Mouse (Mus musculus): ENCODE data around the gene Hdgfl2. TPM values are rescaled to one million over a fixed set of nuclear protein-coding genes. Genes with fewer than 3 reads are reported as not detected.

Gene Hdgfl2
- polyA plus RNA-seq, 1 experiment, result 279 TPM

GRCm38 (mm10) chr17:56137839-56138613 is 58.6 kb downstream of the Hdgfl2 start:
- peaks cover 59% of the 10 kb centered on the region for H3K27me3 ChIP-seq (replicated peaks)
- H3K9me3 ChIP-seq, result no peaks in the 10 kb centered on the region
- H3K4me3 ChIP-seq (replicated peaks), result no peak overlapping the region
- peaks cover 85% of the 10 kb centered on the region for H3K4me1 ChIP-seq
- H3K36me3 ChIP-seq (replicated peaks; ENCODE audit: low read length), result no peaks in the 10 kb centered on the region
- TF ChIP-seq FLI1 (IDR thresholded peaks at IDR 0.05; ENCODE audit: low read length) (no peak), GATA1 (IDR thresholded peaks at IDR 0.05; ENCODE audit: borderline replicate concordance, low read length) (no peak)

GRCm38 (mm10) chr17:56139355-56139754 is 59.9 kb downstream of the Hdgfl2 start:
- Histone ChIP-seq H3K4me3 (replicated peaks) (peak overlapping the region; percentile 94), H3K27me3 (replicated peaks) (peaks cover 73% of the 10 kb centered on the region), H3K36me3 (replicated peaks; ENCODE audit: low read length) (no peaks in the 10 kb centered on the region), H3K9me3 (no peaks in the 10 kb centered on the region), H3K4me1 (peaks cover 82% of the 10 kb centered on the region)
- no peak for TF ChIP-seq FLI1 (IDR thresholded peaks at IDR 0.05; ENCODE audit: low read length)
- TF ChIP-seq GATA1 (IDR thresholded peaks at IDR 0.05; ENCODE audit: borderline replicate concordance, low read length), result no peak

GRCm38 (mm10) chr17:56139858-56140595 is 60.6 kb downstream of the Hdgfl2 start, which contains the start of gene Sema6b:
Sema6b (minus strand) TSS chr17:56140343.
- no peaks in the 10 kb centered on the region for H3K36me3 ChIP-seq (replicated peaks; ENCODE audit: low read length)
- peaks cover 79% of the 10 kb centered on the region for H3K27me3 ChIP-seq (replicated peaks)
- TF ChIP-seq FLI1 (IDR thresholded peaks at IDR 0.05; ENCODE audit: low read length), result no peak
- TF ChIP-seq GATA1 (IDR thresholded peaks at IDR 0.05; ENCODE audit: borderline replicate concordance, low read length), result no peak
- H3K4me1 ChIP-seq, result peaks cover 79% of the 10 kb centered on the region
- no peaks in the 10 kb centered on the region for H3K9me3 ChIP-seq
- peak within 1 kb of the TSS; percentile 94 for H3K4me3 ChIP-seq (replicated peaks)

- peaks cover 81% of the 10 kb centered on the region for H3K4me1 ChIP-seq
- H3K27me3 ChIP-seq (replicated peaks), result peaks cover 98% of the 10 kb centered on the region
- peak overlapping the region; percentile 83 for H3K4me3 ChIP-seq (replicated peaks)
- no peaks in the 10 kb centered on the region for H3K9me3 ChIP-seq
- TF ChIP-seq GATA1 (IDR thresholded peaks at IDR 0.05; ENCODE audit: borderline replicate concordance, low read length), result no peak
- TF ChIP-seq FLI1 (IDR thresholded peaks at IDR 0.05; ENCODE audit: low read length), result no peak
- no peaks in the 10 kb centered on the region for H3K36me3 ChIP-seq (replicated peaks; ENCODE audit: low read length)
Measured at GRCm38 (mm10) chr17:56141702-56142605, 62.5 kb downstream of the Hdgfl2 start.

- Histone ChIP-seq H3K36me3 (replicated peaks; ENCODE audit: low read length) (no peaks in the 10 kb centered on the region), H3K9me3 (no peaks in the 10 kb centered on the region), H3K4me1 (peaks cover 73% of the 10 kb centered on the region), H3K27me3 (replicated peaks) (peaks cover 100% of the 10 kb centered on the region), H3K4me3 (replicated peaks) (peak overlapping the region; percentile 26)
- TF ChIP-seq FLI1 (IDR thresholded peaks at IDR 0.05; ENCODE audit: low read length) (no peak), GATA1 (IDR thresholded peaks at IDR 0.05; ENCODE audit: borderline replicate concordance, low read length) (no peak)
Measured at GRCm38 (mm10) chr17:56144546-56144945, 65.1 kb downstream of the Hdgfl2 start.

- TF ChIP-seq FLI1 (IDR thresholded peaks at IDR 0.05; ENCODE audit: low read length) (no peak), GATA1 (IDR thresholded peaks at IDR 0.05; ENCODE audit: borderline replicate concordance, low read length) (no peak)
Measured at GRCm38 (mm10) chr17:56146131-56146530, 66.7 kb downstream of the Hdgfl2 start.

GRCm38 (mm10) chr17:56147420-56147819 is 68.0 kb downstream of the Hdgfl2 start:
- H3K36me3 ChIP-seq (replicated peaks; ENCODE audit: low read length), result no peaks in the 10 kb centered on the region

More at GRCm38 (mm10) chr17:56146131-56146530, 66.7 kb downstream of the Hdgfl2 start:
- Histone ChIP-seq H3K4me1 (peaks cover 73% of the 10 kb centered on the region), H3K4me3 (replicated peaks) (no peak overlapping the region), H3K36me3 (replicated peaks; ENCODE audit: low read length) (no peaks in the 10 kb centered on the region), H3K27me3 (replicated peaks) (peaks cover 88% of the 10 kb centered on the region), H3K9me3 (no peaks in the 10 kb centered on the region)

GRCm38 (mm10) chr17:56148280-56148679 is 68.8 kb downstream of the Hdgfl2 start:
- Histone ChIP-seq H3K4me1 (peaks cover 70% of the 10 kb centered on the region), H3K4me3 (replicated peaks) (no peak overlapping the region), H3K27me3 (replicated peaks) (peaks cover 73% of the 10 kb centered on the region), H3K9me3 (no peaks in the 10 kb centered on the region), H3K36me3 (replicated peaks; ENCODE audit: low read length) (no peaks in the 10 kb centered on the region)
- TF ChIP-seq FLI1 (IDR thresholded peaks at IDR 0.05; ENCODE audit: low read length), result no peak
- no peak for TF ChIP-seq GATA1 (IDR thresholded peaks at IDR 0.05; ENCODE audit: borderline replicate concordance, low read length)

More at GRCm38 (mm10) chr17:56147420-56147819, 68.0 kb downstream of the Hdgfl2 start:
- peaks cover 79% of the 10 kb centered on the region for H3K27me3 ChIP-seq (replicated peaks)
- TF ChIP-seq FLI1 (IDR thresholded peaks at IDR 0.05; ENCODE audit: low read length) (no peak), GATA1 (IDR thresholded peaks at IDR 0.05; ENCODE audit: borderline replicate concordance, low read length) (no peak)
- H3K4me1 ChIP-seq, result peaks cover 69% of the 10 kb centered on the region
- H3K4me3 ChIP-seq (replicated peaks), result no peak overlapping the region
- H3K9me3 ChIP-seq, result no peaks in the 10 kb centered on the region
